Comparison of ENCODE assay signal across 9 mouse cellular contexts in genomic region chr5:92498661-92499060, GRCm38 (mm10). TPM values are rescaled to one million over a fixed set of nuclear protein-coding genes. Genes with fewer than 3 reads are reported as not detected.
A peak's percentile ranks its signal among the peaks of the same experiment; 100 is the strongest.
DNase-seq lines count a peak whose midpoint lies in the region; ATAC-seq and TF ChIP-seq lines count a peak whose summit lies in the region.
"Had no signal": no experiment of that assay in that cellular context is flagged by ENCODE, and none has a peak within 500 bp of the region (broad histone marks: within the 10 kb centered on the region; RNA-seq: fewer than 3 reads in every experiment).

No protein-coding gene starts in this region.

- no peak overlapping the region for H3K4me2 ChIP-seq in heart, embryonic 11.5 days
- no peak overlapping the region for H3K4me2 ChIP-seq in intestine, embryonic 16.5 days (ENCODE audit: low read depth, low read length)

- H3K4me3 ChIP-seq in heart, adult 2 months: no peak overlapping the region
- H3K4me3 ChIP-seq in heart, embryonic 11.5 days (ENCODE audit: low read depth, low read length): no peak overlapping the region
- H3K4me3 ChIP-seq in gastrocnemius, adult 2 months: no peak overlapping the region
- H3K4me3 ChIP-seq in intestine, embryonic 16.5 days (ENCODE audit: low read length): no peak overlapping the region

- TF ChIP-seq CTCF in heart, adult 2 months (IDR thresholded peaks at IDR 0.05): no peak
- no peak for TF ChIP-seq CTCF in brain, embryonic 14.5 days (IDR thresholded peaks at IDR 0.05; ENCODE audit: borderline replicate concordance, extremely low read depth, insufficient read depth, insufficient read length)
- TF ChIP-seq CTCF in gastrocnemius, adult 2 months (IDR thresholded peaks at IDR 0.05): no peak

- WGBS in heart, adult 2 months: 17% methylated on average over 5 of the region's 5 CpGs
- 48% methylated on average over 5 of the region's 5 CpGs for WGBS in heart, embryonic 11.5 days (ENCODE audit: insufficient replicate concordance)
- 42% methylated on average over 5 of the region's 5 CpGs for WGBS in intestine, embryonic 16.5 days

- peak overlapping the region; percentile 34 for H3K27ac ChIP-seq in heart, adult 2 months
- no peak overlapping the region for H3K27ac ChIP-seq in heart, embryonic 11.5 days (ENCODE audit: low read depth, low read length)
- H3K27ac ChIP-seq in gastrocnemius, adult 2 months: peak overlapping the region; percentile 77
- H3K27ac ChIP-seq in intestine, embryonic 16.5 days (ENCODE audit: low read length): peak overlapping the region; percentile 78

- H3K36me3 ChIP-seq in heart, adult 2 months (ENCODE audit: control insufficient read depth, insufficient read depth, low read length): peaks cover 29% of the 10 kb centered on the region
- H3K36me3 ChIP-seq in heart, embryonic 11.5 days (ENCODE audit: control insufficient read depth, insufficient read depth, low read length): no peaks in the 10 kb centered on the region
- no peaks in the 10 kb centered on the region for H3K36me3 ChIP-seq in intestine, embryonic 16.5 days (ENCODE audit: control insufficient read depth, insufficient read depth, low read length)

- DNase-seq in heart, adult 2 months: peak; percentile 62 to 63
- DNase-seq in brain, embryonic 14.5 days (ENCODE audit: low read depth): peak; percentile 83
- DNase-seq in gastrocnemius, adult 2 months: peak; percentile 67
- peak; percentile 45 for DNase-seq in lung, postnatal 25 days (ENCODE audit: low spot score)

- H3K27me3 ChIP-seq in heart, adult 2 months (ENCODE audit: control insufficient read depth, insufficient read depth, low read length): no peaks in the 10 kb centered on the region
- no peaks in the 10 kb centered on the region for H3K27me3 ChIP-seq in heart, embryonic 11.5 days (ENCODE audit: control insufficient read depth, insufficient read depth, low read length)
- no peaks in the 10 kb centered on the region for H3K27me3 ChIP-seq in intestine, embryonic 16.5 days (replicated peaks; ENCODE audit: control insufficient read depth, insufficient read depth, low read length)

- H3K79me2 ChIP-seq in heart, adult 2 months (replicated peaks; ENCODE audit: control insufficient read depth, insufficient read depth, low read length): peaks cover 6% of the 10 kb centered on the region

- no peaks in the 10 kb centered on the region for H3K9me3 ChIP-seq in heart, embryonic 11.5 days (replicated peaks; ENCODE audit: control insufficient read depth, low read length)
- H3K9me3 ChIP-seq in intestine, embryonic 16.5 days (ENCODE audit: control insufficient read depth, low read length): no peaks in the 10 kb centered on the region

- intact Hi-C loops in heart, adult 2 months (cut with DNase I): no loop called here
- intact Hi-C loops in gastrocnemius, adult 2 months (cut with DNase I): no loop called here

- no peak for ATAC-seq in heart, embryonic 11.5 days (replicated peaks; ENCODE audit: insufficient number of reproducible peaks, low FRiP score, low TSS enrichment)
- ATAC-seq in intestine, embryonic 16.5 days: peak; percentile 61
- no peak for ATAC-seq in monocyte, adult 5-6 weeks (replicated peaks; ENCODE audit: insufficient number of reproducible peaks, low FRiP score, low TSS enrichment, poor library complexity, severe bottlenecking)
- ATAC-seq in inflammation-experienced regulatory T-cells, adult 6 months: no peak

- TF ChIP-seq POLR2A in heart, adult 2 months (IDR thresholded peaks at IDR 0.05; ENCODE audit: insufficient read depth, low read depth, low read length): no peak
- TF ChIP-seq POLR2A in brain, embryonic 14.5 days (IDR thresholded peaks at IDR 0.05; ENCODE audit: borderline replicate concordance, extremely low read depth, insufficient read depth, insufficient read length, poor library complexity, severe bottlenecking): no peak

- peak; percentile 49; the same call in 1 of the 2 replicates for TF ChIP-seq EP300 in heart, adult 2 months (IDR thresholded peaks at IDR 0.05; ENCODE audit: insufficient read depth, low read depth, low read length)

- no peak overlapping the region for H3K9ac ChIP-seq in heart, adult 2 months (ENCODE audit: low read depth, low read length)
- H3K9ac ChIP-seq in heart, embryonic 11.5 days (ENCODE audit: low read depth, low read length): no peak overlapping the region
- H3K9ac ChIP-seq in intestine, embryonic 16.5 days (ENCODE audit: low read depth, low read length): no peak overlapping the region

- H3K4me1 ChIP-seq in heart, adult 2 months (ENCODE audit: control insufficient read depth, insufficient read depth, low read length): peaks cover 26% of the 10 kb centered on the region
- H3K4me1 ChIP-seq in heart, embryonic 11.5 days (ENCODE audit: control insufficient read depth, insufficient read depth, low read length): peaks cover 37% of the 10 kb centered on the region
- H3K4me1 ChIP-seq in intestine, embryonic 16.5 days (ENCODE audit: control insufficient read depth, insufficient read depth, low read length): peaks cover 37% of the 10 kb centered on the region

RNA-seq across cellular contexts. Expression of gene Scarb2, which starts 8.0 kb away (rescaled TPM):
- total RNA-seq in heart, adult 2 months (2021): 10 to 100 TPM; 76.7 to 85.9 TPM
- 38.5 and 74.6 TPM in 2 replicates for polyA plus RNA-seq in heart, adult 2 months (2012; rRNA removed)
- polyA plus RNA-seq in heart, embryonic 11.5 days (2014; fragmentation: Nextera tagmentation; extraction: Ambion mirVana): 11.8 and 12.0 TPM in 2 replicates
- polyA plus RNA-seq in brain, embryonic 14.5 days (2012; rRNA removed): 57.4 and 71.5 TPM in 2 replicates
- total RNA-seq in gastrocnemius, adult 2 months (2021): 10 to 100 TPM; 61.7 to 78.6 TPM
- 12.9 and 13.5 TPM in 2 replicates for polyA plus RNA-seq in intestine, embryonic 16.5 days (2015; fragmentation: Nextera tagmentation; extraction: Ambion mirVana)
- total RNA-seq in monocyte, adult 5-6 weeks (2017): 75.7 to 83.7 TPM (median 80.4 TPM) in 3 replicates
- 1 to 10 TPM; 8.3 to 9.2 (median 8.5) TPM for polyA plus RNA-seq in inflammation-experienced regulatory T-cells, adult 6 months (2017; shearing (Covaris generic))

RNA-seq across cellular contexts. Expression of gene Fam47e, which starts 56.2 kb away (rescaled TPM):
- total RNA-seq in heart, adult 2 months (2021): not detected
- 0.23 TPM in 1 of 2 replicates, not detected in the other for polyA plus RNA-seq in heart, adult 2 months (2012; rRNA removed)
- polyA plus RNA-seq in heart, embryonic 11.5 days (2014; fragmentation: Nextera tagmentation; extraction: Ambion mirVana): not detected in 2 replicates
- polyA plus RNA-seq in brain, embryonic 14.5 days (2012; rRNA removed): 0.37 and 0.56 TPM in 2 replicates
- not detected for total RNA-seq in gastrocnemius, adult 2 months (2021)
- polyA plus RNA-seq in intestine, embryonic 16.5 days (2015; fragmentation: Nextera tagmentation; extraction: Ambion mirVana): 0.18 and 0.29 TPM in 2 replicates
- not detected in 3 replicates for total RNA-seq in monocyte, adult 5-6 weeks (2017)
- polyA plus RNA-seq in inflammation-experienced regulatory T-cells, adult 6 months (2017; shearing (Covaris generic)): not detected
- total RNA-seq: MEL had no signal
